Mouse (Mus musculus) lung, postnatal 0 days (tissue): ENCODE measurements around the gene Cntrl. TPM values are rescaled to one million over a fixed set of nuclear protein-coding genes. Genes with fewer than 3 reads are reported as not detected.
A peak's percentile ranks its signal among the peaks of the same experiment; 100 is the strongest.

Source experiments
- ATAC-seq: fragments of 200-750 bp; cut with Nextera tagmentation; 2 replicates; pipeline ENCODE4 v1.8.0; 2017; ENCODE audit warnings: moderate library complexity
- DNase-seq: peaks from one replicate; pipeline ENCODE4 v3.0.0-alpha.2; 2016; ENCODE audit warnings: low spot score
- H3K27ac ChIP-seq: fragments of 300-500 bp; sonication (generic); 2 replicates; pipeline ENCODE4 v1.5.1; 2014; ENCODE audit warnings: antibody characterized with exemption, mild to moderate bottlenecking, low read length, mixed read lengths
- H3K27me3 ChIP-seq: fragments of 300-500 bp; sonication (generic); replicated peaks from 2 replicates; pipeline ENCODE4 v1.6.1; 2014; ENCODE audit warnings: low read length, mixed read lengths; ENCODE audit not compliant: insufficient read depth
- H3K36me3 ChIP-seq: fragments of 300-500 bp; sonication (generic); 2 replicates; pipeline ENCODE4 v1.6.1; 2014; ENCODE audit warnings: low read length, mixed read lengths; ENCODE audit not compliant: insufficient read depth
- H3K4me1 ChIP-seq: fragments of 300-500 bp; sonication (generic); 2 replicates; pipeline ENCODE4 v1.6.1; 2014; ENCODE audit warnings: antibody characterized with exemption, low read depth, low read length, mixed read lengths; ENCODE audit not compliant: insufficient read depth
- H3K4me2 ChIP-seq: fragments of 300-500 bp; sonication (generic); replicated peaks from 2 replicates; pipeline ENCODE4 v1.6.1; 2014; ENCODE audit warnings: low read depth, mild to moderate bottlenecking, low read length, moderate library complexity, mixed read lengths
- H3K4me3 ChIP-seq: fragments of 300-500 bp; sonication (generic); 2 replicates; pipeline ENCODE4 v1.5.1; 2014; ENCODE audit warnings: low read depth, low read length
- H3K9ac ChIP-seq: fragments of 300-500 bp; sonication (generic); replicated peaks from 2 replicates; pipeline ENCODE4 v1.6.1; 2014; ENCODE audit warnings: low read depth, mild to moderate bottlenecking
- H3K9me3 ChIP-seq: fragments of 300-500 bp; sonication (generic); 2 replicates; pipeline ENCODE4 v1.6.1; 2016; ENCODE audit warnings: low read length, mixed read lengths
- CTCF ChIP-seq: IDR thresholded peaks from 2 replicates; pipeline ENCODE4 v1.5.1; 2016; ENCODE audit warnings: antibody characterized with exemption, mild to moderate bottlenecking
- EP300 ChIP-seq: IDR thresholded peaks from 2 replicates; pipeline ENCODE4 v1.6.1; 2016; ENCODE audit warnings: antibody characterized with exemption, mild to moderate bottlenecking, control low read depth
- WGBS: fragments of 180-500 bp; shearing (Covaris S2); extraction: QIAGEN DNeasy Blood & Tissue Kit; methylation state at CpG from one replicate; pipeline ENCODE4 v1.1.7; 2014; 5-methylcytosine and 5-hydroxymethylcytosine counted together
- polyA plus RNA-seq: library from polyadenylated mRNA; unstranded; fragments of >200 nt; fragmentation: Nextera tagmentation; extraction: Ambion mirVana; gene quantifications from 2 replicates; pipeline ENCODE4 v1.2.1, GENCODE M21; 2015

The Cntrl gene
- polyA plus RNA-seq, 1 experiment from 2014 or later = 21.3 TPM

DNA sequence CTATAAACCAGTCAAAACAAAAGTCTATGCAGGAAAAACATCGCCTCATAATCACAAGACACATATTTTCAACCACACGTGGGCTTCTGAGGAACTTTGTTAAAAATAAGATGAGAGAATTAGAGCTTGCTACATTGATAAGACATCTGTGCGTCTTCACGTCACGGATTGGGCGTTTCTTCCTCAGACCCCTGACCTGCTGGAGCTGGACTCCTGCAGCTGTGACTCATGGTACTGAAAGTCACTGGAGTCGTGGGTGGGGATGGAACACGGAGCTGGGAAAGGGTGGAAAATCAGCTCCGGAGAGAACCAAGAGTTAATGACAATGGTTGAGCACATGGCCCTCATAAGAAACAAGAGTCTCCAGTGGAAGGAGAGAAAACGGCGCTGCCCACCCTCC, 42.2 kb upstream of the Cntrl start:
- Histone ChIP-seq H3K9ac (no peak overlapping the region), H3K9me3 (no peaks in the 10 kb centered on the region), H3K27me3 (no peaks in the 10 kb centered on the region), H3K27ac (no peak overlapping the region), H3K4me2 (no peak overlapping the region), H3K4me3 (no peak overlapping the region), H3K36me3 (no peaks in the 10 kb centered on the region), H3K4me1 (no peaks in the 10 kb centered on the region)
- WGBS = 77% methylated on average over 11 of the region's 11 CpGs
- no peak for ATAC-seq
- no peak for TF ChIP-seq EP300
- TF ChIP-seq CTCF = no peak
- no peak for DNase-seq

DNA sequence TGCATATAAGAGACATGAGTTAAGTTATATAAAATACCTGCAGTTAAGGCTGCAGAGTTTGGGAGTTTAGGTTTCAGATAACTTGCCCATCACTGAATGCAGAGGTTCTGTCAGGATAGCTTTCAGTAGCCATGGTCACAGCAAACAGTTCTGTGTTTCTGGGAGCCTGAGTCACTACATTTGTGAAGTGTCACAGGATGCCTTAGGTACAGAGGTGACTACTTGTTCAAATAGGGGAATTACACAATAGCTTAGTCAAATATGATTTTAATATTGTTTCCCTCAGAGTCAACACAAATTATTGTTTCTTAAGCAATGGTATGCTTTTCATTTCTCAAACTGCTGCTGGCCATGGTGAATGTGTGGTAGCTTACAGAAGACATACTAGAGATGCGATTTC, 40.2 kb upstream of the Cntrl start:
- Histone ChIP-seq H3K4me3 (no peak overlapping the region), H3K9ac (no peak overlapping the region), H3K9me3 (no peaks in the 10 kb centered on the region), H3K4me1 (no peaks in the 10 kb centered on the region), H3K27me3 (no peaks in the 10 kb centered on the region), H3K27ac (no peak overlapping the region), H3K36me3 (no peaks in the 10 kb centered on the region), H3K4me2 (no peak overlapping the region)
- peak; percentile 58 for DNase-seq
- TF ChIP-seq EP300 (peak; percentile 62), CTCF (no peak)
- 89% methylated on average over 1 of the region's 1 CpGs for WGBS
- ATAC-seq = peak; percentile 39; the same call in 1 of the 2 replicates

DNA sequence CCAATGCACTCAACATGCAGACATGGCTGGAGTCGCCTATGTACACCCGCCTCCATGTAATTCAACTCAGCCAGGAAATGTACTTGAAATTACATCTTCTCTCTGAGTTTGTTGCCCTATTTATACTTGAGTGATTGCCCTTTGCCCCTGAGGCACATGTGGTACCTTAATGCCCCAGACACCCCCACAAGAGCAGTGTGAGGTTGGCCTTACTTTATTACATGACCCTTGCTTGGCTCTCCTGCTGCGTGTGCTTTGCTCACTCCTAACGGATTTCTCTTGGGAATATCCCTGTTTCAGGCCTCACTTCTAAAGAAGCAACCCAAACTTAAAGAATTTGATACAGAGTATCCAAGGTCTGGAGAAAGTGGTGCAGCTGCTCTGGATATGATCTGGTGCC, 39.0 kb upstream of the Cntrl start:
- Histone ChIP-seq H3K4me1 (no peaks in the 10 kb centered on the region), H3K9me3 (no peaks in the 10 kb centered on the region), H3K9ac (no peak overlapping the region), H3K4me3 (no peak overlapping the region), H3K27ac (peak overlapping the region; percentile 20; the same call in 1 of the 2 replicates), H3K27me3 (no peaks in the 10 kb centered on the region), H3K36me3 (no peaks in the 10 kb centered on the region), H3K4me2 (no peak overlapping the region)
- 74% methylated on average over 4 of the region's 4 CpGs for WGBS
- DNase-seq (no peak), ATAC-seq (no peak)
- TF ChIP-seq EP300 (no peak), CTCF (no peak)

DNA sequence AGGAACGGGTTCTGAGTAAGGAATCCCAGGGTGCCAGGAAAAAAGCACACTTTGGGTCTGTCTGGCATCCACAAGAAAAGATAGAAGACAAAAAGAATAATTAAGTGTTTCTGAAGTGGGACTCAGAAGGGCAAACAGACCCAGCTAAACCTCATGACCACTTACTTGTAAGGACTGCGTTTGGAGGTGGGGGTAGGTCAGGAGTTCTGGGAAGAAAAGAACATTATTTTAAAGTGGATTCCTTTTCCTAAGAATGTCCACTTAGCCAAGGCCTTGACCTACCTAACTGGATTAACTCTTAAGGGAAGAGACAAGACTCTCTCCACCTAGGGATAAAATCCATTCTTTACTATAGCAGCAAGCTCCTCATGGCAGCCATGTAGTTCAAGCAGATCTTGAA, 36.7 kb upstream of the Cntrl start:
- WGBS = 38% methylated on average over 2 of the region's 2 CpGs
- Histone ChIP-seq H3K4me2 (no peak overlapping the region), H3K27ac (peak overlapping the region; percentile 27), H3K9ac (no peak overlapping the region), H3K9me3 (no peaks in the 10 kb centered on the region), H3K4me3 (no peak overlapping the region), H3K4me1 (no peaks in the 10 kb centered on the region), H3K27me3 (no peaks in the 10 kb centered on the region), H3K36me3 (no peaks in the 10 kb centered on the region)
- ATAC-seq (peak; percentile 91), DNase-seq (peak; percentile 90)
- TF ChIP-seq EP300 (peak; percentile 96), CTCF (no peak)

DNA sequence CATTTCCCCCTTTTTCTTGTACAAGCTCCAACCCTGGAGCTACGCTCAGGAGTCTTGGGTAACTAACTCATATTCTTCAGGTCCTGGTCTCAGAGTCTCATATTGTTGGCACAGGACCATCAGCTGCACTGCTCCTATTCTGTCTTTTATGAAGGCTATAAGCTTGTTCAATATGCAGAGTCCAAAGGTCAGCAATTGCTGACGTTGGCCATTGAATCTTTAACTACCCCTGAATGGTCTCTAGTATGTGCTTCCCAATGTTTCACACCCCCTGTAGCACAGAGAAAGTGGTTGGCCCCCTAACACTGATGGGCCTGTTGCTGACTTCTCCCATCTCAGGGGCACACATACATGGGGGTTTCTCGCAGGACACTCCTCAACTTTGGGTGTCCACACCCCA, 35.0 kb upstream of the Cntrl start:
- Histone ChIP-seq H3K4me1 (no peaks in the 10 kb centered on the region), H3K9ac (no peak overlapping the region), H3K4me3 (no peak overlapping the region), H3K27me3 (no peaks in the 10 kb centered on the region), H3K4me2 (no peak overlapping the region), H3K9me3 (no peaks in the 10 kb centered on the region), H3K27ac (no peak overlapping the region), H3K36me3 (no peaks in the 10 kb centered on the region)
- DNase-seq = no peak
- WGBS = 78% methylated on average over 3 of the region's 3 CpGs
- TF ChIP-seq CTCF = no peak
- no peak for TF ChIP-seq EP300
- no peak for ATAC-seq

DNA sequence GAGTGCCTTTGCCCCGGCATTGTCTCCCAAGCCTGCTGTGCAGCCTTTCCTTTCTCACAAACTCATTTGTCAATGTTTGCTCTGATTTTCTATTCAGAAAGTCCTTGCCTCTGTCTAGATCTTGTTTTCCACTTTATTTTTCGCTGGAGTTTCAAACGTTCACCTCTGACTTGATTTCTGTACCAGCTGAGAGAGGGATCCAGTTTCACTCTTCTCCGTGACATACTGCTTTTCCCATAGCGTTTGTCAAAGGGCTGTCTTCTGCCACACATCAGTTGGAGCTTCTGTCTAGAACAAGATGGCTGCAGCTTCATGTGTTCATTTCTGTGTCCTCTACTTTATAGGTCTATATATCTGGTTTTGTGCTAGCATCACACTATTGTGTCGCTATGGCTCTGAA, 30.1 kb upstream of the Cntrl start:
- WGBS = 63% methylated on average over 6 of the region's 6 CpGs
- H3K9ac ChIP-seq = no peak overlapping the region
- H3K36me3 ChIP-seq = no peaks in the 10 kb centered on the region
- no peak overlapping the region for H3K27ac ChIP-seq
- no peaks in the 10 kb centered on the region for H3K27me3 ChIP-seq
- TF ChIP-seq CTCF (no peak), EP300 (no peak)
- DNase-seq = no peak
- H3K4me1 ChIP-seq = no peaks in the 10 kb centered on the region
- H3K4me2 ChIP-seq = no peak overlapping the region
- ATAC-seq = no peak
- no peak overlapping the region for H3K4me3 ChIP-seq
- H3K9me3 ChIP-seq = no peaks in the 10 kb centered on the region

DNA sequence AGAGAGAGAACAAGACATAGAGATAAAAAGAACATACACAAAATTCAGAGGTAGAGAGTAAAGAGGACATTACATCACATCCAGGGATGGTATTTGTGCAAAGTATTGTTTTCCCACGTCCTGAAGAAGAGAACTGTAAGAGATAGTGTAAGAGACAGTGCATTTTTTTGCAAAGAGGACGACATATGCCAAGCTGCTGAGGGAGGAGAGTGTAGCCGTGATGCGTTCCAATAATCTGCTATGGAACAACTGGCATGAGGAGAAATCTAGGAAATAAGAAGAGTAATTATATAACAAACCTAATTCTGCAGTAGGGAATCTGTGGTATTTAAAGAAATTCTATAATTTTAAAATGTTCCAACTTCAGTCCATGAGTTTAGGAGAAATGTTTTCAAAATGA, 21.9 kb upstream of the Cntrl start:
- H3K4me3 ChIP-seq = no peak overlapping the region
- no peak for TF ChIP-seq CTCF
- no peak for TF ChIP-seq EP300
- no peak overlapping the region for H3K27ac ChIP-seq
- no peaks in the 10 kb centered on the region for H3K9me3 ChIP-seq
- no peak overlapping the region for H3K9ac ChIP-seq
- no peak for DNase-seq
- no peaks in the 10 kb centered on the region for H3K36me3 ChIP-seq
- H3K4me2 ChIP-seq = no peak overlapping the region
- no peaks in the 10 kb centered on the region for H3K4me1 ChIP-seq
- no peaks in the 10 kb centered on the region for H3K27me3 ChIP-seq
- 61% methylated on average over 4 of the region's 4 CpGs for WGBS
- no peak for ATAC-seq
